Mouse (Mus musculus) left cerebral cortex, adult 2 months (tissue): ENCODE results near the gene Calcoco1. TPM values are rescaled to one million over a fixed set of nuclear protein-coding genes. Genes with fewer than 3 reads are reported as not detected.

Experiments
- DNase-seq, 2 experiments: peaks; one replicate each; pipeline ENCODE4 v3.0.0; 2021 to 2022; ENCODE audit warnings: low spot score in 2 of 2, mixed read lengths in 1 of 2; ENCODE audit errors: extremely low spot score in 1 of 2
- H3K27ac ChIP-seq: fragments of 200-600 bp; 2 replicates; pipeline ENCODE4 v1.8.1; 2022
- H3K4me3 ChIP-seq: fragments of 200-600 bp; 2 replicates; pipeline ENCODE4 v1.8.1; 2022
- CTCF ChIP-seq: fragments of 200-600 bp; IDR thresholded peaks from 2 replicates; pipeline ENCODE4 v1.8.1; 2022; ENCODE audit warnings: antibody characterized with exemption, mild to moderate bottlenecking, moderate library complexity
- intact Hi-C: fragments of 180-260 bp; cut with DNase I; formaldehyde crosslinking; loops from one replicate; pipeline ENCODE4 v1.15.1; 2025
- total RNA-seq, 2 experiments: library from RNA; stranded (reverse); gene quantifications; 2 replicates each; pipeline ENCODE4 v1.2.3; 2021

Calcoco1 gene
- total RNA-seq, 2 experiments from 2014 or later, result 79.8 to 85.7 TPM

DNA sequence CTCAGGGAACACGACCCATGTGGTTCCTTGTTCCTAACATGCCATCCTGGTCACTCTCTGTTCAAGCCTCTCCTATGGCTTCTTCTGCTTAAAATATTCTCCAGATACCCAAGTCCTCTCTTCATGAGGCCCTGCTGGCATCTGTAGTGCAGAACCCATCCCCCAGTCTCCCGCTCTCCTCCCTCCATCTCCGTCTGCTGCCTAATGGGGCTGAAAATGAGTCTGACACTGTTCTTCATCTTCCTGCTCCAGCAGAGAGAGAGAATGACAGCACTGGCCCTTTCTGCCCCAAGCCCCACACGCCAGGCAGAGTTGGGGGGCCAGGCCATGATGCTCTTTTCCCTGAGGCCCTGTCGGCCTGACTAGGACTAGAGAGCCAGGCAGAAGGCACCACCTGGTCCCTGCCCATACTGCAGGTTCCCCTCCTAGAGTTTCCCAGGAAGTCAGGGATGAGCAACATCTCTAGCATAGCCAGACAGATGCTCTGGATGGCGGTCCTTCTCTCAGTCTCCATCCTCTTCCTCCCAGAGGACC, 14.2 kb downstream of the Calcoco1 start:
- intact Hi-C loops, result no loop called here
- no peak for DNase-seq
- H3K27ac ChIP-seq, result no peak overlapping the region; the same call in 1 of the 2 replicates
- H3K4me3 ChIP-seq, result no peak overlapping the region
- TF ChIP-seq CTCF, result no peak

GRCm38 (mm10) chr15:102705923-102706503, 16.0 kb downstream of the Calcoco1 start:
- no peak overlapping the region for H3K4me3 ChIP-seq
- intact Hi-C loops, result no loop called here
- no peak overlapping the region for H3K27ac ChIP-seq
- no peak for TF ChIP-seq CTCF
- DNase-seq, result no peak

GRCm38 (mm10) chr15:102705226-102705894, 16.6 kb downstream of the Calcoco1 start:
- intact Hi-C loops, result no loop called here
- Histone ChIP-seq H3K4me3 (no peak overlapping the region), H3K27ac (no peak overlapping the region)
- no peak for TF ChIP-seq CTCF
- no peak for DNase-seq

GRCm38 (mm10) chr15:102704806-102705205, 17.2 kb downstream of the Calcoco1 start:
- Histone ChIP-seq H3K4me3 (no peak overlapping the region), H3K27ac (no peak overlapping the region)
- DNase-seq, result no peak
- peak; percentile 12 for TF ChIP-seq CTCF
- intact Hi-C loops, result no loop called here

- DNase-seq, result no peak
- no peak for TF ChIP-seq CTCF
- intact Hi-C loops, result no loop called here
These were observed 19.0 kb downstream of the Calcoco1 start for GRCm38 (mm10) chr15:102702972-102703371.

GRCm38 (mm10) chr15:102698193-102698592, 23.8 kb downstream of the Calcoco1 start:
- DNase-seq, result peak; percentile 85 to 91
- intact Hi-C loops, result loop anchor here (1.0 to 5.0 kb wide), 3 partner anchors 44 to 475 kb away; no protein-coding TSS in a partner anchor
- Histone ChIP-seq H3K4me3 (no peak overlapping the region), H3K27ac (no peak overlapping the region)
- TF ChIP-seq CTCF, result peak; percentile 94

More at GRCm38 (mm10) chr15:102702972-102703371, 19.0 kb downstream of the Calcoco1 start:
- Histone ChIP-seq H3K4me3 (no peak overlapping the region), H3K27ac (no peak overlapping the region)

- intact Hi-C loops, result loop anchor here (5.0 kb wide), 1 partner anchor 275 kb away; no protein-coding TSS in a partner anchor
- no peak overlapping the region for H3K27ac ChIP-seq
- TF ChIP-seq CTCF, result no peak
- no peak for DNase-seq
- H3K4me3 ChIP-seq, result no peak overlapping the region
These were observed 25.1 kb downstream of the Calcoco1 start for GRCm38 (mm10) chr15:102696899-102697298.

DNA sequence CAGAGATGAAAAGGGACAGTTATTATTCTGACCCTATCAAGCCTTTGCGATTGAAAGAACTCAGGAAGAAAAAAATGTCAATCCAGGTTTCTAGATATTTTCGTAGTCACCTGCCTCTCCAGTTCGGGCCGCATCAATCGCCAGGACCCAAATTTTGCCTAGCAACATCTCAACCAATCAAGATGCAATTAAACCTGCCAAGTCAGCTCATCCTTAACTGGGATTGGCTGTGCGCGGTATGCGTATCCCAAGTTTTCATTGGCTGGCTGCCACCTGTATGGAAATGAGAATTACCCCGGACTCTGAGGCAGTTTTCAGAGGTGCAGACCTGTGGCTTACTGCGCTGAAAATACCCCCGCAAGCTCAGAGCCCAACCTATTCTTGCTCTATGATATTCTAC, 28.4 kb downstream of the Calcoco1 start:
- Histone ChIP-seq H3K4me3 (peak overlapping the region; percentile 61), H3K27ac (peak overlapping the region; percentile 78)
- no peak for TF ChIP-seq CTCF
- intact Hi-C loops, result loop anchor here (1.0 kb wide), 1 partner anchor 49 kb away; no protein-coding TSS in a partner anchor
- peak; percentile 74 to 82 for DNase-seq

GRCm38 (mm10) chr15:102692991-102693411, 29.0 kb downstream of the Calcoco1 start:
- H3K27ac ChIP-seq, result peak overlapping the region; percentile 78
- peak; percentile 93 for TF ChIP-seq CTCF
- peak overlapping the region; percentile 61 for H3K4me3 ChIP-seq
- intact Hi-C loops, result loop anchor here (1.0 kb wide), 1 partner anchor 49 kb away; no protein-coding TSS in a partner anchor
- peak; percentile 71 to 81 for DNase-seq

- TF ChIP-seq CTCF, result no peak
- peak overlapping the region; percentile 61 for H3K4me3 ChIP-seq
- H3K27ac ChIP-seq, result peak overlapping the region; percentile 78; the same call in 1 of the 2 replicates
- intact Hi-C loops, result no loop called here
- DNase-seq, result no peak
These were observed 29.6 kb downstream of the Calcoco1 start for GRCm38 (mm10) chr15:102692321-102692804.

DNA sequence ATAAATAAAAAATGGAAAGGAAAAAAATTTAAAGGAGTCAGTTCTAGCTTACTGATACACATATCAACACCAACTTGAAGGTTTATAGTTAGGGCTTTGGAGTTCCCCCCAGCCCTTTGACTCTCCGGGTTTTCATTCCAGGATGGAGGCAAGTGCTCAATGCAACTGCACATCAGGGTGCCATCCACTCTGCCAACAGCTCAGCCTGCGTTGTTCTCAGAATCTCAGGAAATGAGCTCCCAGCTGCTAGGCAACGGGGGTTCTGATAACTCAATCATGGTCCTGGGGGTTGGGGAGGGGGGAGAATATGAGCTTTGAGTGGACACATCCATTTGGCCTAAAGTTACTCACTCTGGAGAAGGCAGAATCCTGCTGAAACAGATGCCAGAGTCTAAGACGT, 36.2 kb downstream of the Calcoco1 start:
- no peak for DNase-seq
- intact Hi-C loops, result no loop called here
- no peak overlapping the region for H3K4me3 ChIP-seq
- no peak overlapping the region for H3K27ac ChIP-seq
- TF ChIP-seq CTCF, result no peak

GRCm38 (mm10) chr15:102683670-102684069, 38.3 kb downstream of the Calcoco1 start:
- intact Hi-C loops, result no loop called here
- H3K27ac ChIP-seq, result no peak overlapping the region

More at GRCm38 (mm10) chr15:102683670-102684069, 38.3 kb downstream of the Calcoco1 start:
- DNase-seq, result no peak
- no peak overlapping the region for H3K4me3 ChIP-seq
- peak; percentile 49 for TF ChIP-seq CTCF
